Mouse (Mus musculus): ENCODE results near the gene B3gat3.
"Not testable (repeated sequence)": the region's sequence is repeated elsewhere in the genome, so short reads cannot be mapped to it uniquely, and the experiment has no call there.

The B3gat3 gene

DNA sequence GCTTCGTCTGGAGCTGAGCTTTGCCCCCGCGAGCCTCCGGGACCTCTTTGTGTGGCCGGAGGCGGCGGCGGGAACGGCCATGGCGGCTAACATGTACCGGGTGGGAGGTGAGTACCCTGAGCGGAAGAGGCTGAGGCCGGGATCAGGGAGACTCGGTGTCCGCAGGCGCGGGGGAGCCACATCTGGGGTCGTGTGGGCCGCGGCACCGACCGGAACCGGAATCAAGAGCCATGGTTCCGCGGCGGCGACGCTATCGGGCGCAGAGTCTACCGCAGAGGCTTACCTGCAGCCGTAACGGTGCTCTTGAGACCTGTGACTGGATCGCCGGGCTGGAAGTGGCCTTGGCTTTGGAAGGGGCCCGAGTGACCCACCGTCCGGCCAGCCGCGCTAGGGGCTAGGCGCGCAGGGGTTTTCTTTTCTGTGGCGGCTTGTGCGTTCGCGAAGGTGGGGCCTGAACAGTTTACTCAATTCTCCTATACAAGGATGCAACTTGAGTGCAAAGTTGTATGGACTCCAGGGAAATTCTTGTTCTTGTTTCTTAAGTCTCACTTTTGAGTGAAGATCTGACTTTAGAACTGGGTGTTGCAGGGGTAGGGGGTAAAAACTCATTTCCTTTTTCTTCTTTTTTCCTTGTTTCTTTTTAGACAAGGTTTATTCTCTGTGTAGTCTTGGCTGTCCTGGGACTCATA lies 22.2 kb downstream of the B3gat3 start:
- peak; percentile 65 for DNase-seq (ENCODE audit: low read depth)

DNA sequence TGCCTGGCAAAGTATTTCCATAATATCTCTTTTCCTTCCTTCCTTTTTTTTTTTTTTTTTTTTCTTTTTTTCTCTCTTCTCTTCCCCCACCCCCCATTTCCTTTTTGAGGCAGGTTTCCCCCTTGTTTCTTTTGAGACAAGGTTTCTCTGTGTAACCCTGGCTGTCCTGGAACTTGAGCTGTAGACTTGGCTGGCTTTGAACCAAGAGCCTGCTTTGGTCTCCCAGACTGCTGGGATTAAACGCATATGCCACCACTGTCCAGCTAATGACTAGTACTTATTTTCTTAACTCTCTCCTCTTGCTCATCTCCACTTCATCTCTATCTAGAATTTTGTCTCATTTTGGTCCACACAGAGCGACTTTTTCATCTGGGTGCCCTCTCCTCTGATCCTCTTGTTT lies 22.9 kb downstream of the B3gat3 start:
- DNase-seq (ENCODE audit: low read depth) = peak; percentile 28

DNA sequence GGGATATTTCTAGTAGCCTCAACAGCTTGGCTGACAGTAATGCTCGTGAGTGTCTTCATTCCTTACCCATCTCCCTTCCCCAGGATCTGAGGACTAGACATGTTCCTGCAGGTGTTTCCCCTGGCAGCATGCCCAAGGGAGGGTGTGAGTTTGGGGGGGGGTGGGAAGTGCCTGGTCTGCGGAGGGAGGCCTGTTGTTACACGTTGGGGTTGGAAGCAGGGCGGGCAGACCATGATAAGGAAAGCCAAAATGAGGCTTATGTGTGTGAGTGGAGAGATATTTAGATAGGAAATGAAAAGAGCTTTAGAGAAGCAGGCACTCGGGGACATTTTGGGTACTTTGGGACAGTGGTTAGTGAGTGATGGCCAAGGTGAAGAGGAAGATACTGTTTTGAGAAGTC lies 23.9 kb downstream of the B3gat3 start:
- DNase-seq (ENCODE audit: low read depth) = peak; percentile 91

DNA sequence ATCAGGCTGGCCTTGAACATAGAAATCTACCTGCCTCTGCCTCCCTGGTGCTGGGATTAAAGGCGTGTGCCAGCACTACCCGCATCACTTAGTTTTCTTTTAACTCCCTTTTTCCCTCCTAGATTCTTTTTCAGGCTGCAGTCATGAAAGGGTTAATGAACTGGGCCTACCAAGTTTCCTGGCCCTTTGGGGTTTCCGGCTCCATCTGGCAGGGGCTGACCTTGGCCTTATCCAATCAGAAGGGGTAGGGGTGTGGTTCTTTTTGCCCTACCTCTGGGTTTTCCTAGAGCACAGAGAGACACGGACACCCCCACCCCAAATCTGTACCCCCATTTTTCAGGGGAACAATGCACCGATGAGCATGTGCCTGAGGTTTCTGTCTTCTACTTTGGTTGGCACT lies 24.6 kb downstream of the B3gat3 start:
- peak; percentile 94 for DNase-seq (ENCODE audit: low read depth)

DNA sequence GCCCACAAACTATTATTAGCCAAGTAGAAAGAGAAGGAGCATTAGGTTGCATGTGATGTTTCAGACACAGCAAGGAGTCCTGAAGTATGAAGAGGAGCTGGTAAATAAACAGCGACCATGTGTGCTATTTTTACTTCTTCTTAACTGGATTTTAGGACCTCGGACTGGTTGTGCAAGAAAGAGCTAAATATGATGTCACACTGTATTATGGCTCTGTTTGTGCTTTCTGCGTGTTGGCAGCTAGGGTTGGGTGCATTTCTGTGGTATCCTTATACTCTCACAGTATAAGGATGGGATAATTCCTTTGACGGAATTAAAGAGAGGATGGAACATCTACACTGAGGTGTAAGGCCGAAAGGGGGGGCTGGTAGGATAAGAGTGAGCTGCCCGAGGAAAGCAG lies 25.1 kb downstream of the B3gat3 start:
- DNase-seq (ENCODE audit: low read depth) = no peak

DNA sequence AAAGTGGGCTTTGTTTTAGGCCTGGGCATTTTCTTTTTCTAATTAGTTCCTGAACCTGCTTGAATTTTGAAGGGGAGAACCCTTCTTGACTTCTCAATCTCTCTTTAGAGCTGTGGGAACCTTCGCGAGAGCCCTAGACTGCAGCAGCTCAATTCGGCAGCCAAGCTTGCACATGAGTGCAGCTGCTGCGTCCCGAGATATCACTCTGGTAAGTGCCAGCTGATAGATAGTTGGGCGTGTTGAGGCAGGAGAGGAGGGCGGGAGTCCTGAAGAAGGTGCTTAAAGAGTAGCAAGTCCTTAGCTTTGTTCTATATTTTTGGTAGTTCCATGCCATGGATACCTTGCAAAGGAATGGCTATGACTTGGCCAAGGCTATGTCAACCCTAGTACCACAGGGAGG lies 26.8 kb downstream of the B3gat3 start:
- DNase-seq (ENCODE audit: low read depth) = no peak

DNA sequence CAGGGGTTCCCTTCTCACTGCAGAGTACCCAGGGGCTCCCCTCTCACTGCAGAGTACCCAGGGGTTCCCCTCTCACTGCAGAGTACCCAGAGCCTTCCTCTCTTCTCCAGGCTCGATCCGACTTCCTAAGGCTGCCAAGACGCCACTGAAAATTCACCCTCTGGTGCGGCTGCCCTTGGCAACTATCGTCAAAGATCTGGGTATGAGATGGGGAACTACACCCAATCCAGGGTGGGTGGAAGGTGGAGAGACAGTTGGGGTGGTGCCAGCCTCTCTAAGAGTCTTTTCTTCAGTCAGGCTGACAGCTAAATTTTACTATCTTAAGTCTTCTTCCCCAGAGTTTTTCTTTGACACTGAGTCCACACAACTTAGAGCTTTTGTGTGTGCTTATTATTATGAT lies 30.0 kb downstream of the B3gat3 start:
- DNase-seq (ENCODE audit: low read depth) = no peak

DNA sequence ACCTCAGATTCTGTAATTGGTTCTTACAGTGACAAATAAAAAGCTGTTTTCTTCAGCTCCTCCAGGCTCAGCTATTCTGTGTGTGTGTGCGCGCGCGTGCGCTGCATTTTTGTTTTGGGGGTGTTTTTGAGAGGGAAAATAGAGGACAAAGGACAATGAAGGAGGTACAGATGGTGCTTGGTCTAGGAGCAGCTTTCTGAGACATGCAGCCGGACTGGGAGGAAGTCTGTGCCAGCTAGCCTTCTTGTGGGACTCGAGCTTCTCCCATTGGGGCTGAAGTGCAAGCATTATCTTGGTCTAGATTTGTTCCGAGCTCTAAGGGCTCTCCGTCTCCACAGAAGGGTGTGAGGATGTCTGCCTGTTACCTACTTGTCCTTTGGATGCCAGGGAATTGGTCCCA lies 32.1 kb downstream of the B3gat3 start:
- no peak for DNase-seq (ENCODE audit: low read depth)

DNA sequence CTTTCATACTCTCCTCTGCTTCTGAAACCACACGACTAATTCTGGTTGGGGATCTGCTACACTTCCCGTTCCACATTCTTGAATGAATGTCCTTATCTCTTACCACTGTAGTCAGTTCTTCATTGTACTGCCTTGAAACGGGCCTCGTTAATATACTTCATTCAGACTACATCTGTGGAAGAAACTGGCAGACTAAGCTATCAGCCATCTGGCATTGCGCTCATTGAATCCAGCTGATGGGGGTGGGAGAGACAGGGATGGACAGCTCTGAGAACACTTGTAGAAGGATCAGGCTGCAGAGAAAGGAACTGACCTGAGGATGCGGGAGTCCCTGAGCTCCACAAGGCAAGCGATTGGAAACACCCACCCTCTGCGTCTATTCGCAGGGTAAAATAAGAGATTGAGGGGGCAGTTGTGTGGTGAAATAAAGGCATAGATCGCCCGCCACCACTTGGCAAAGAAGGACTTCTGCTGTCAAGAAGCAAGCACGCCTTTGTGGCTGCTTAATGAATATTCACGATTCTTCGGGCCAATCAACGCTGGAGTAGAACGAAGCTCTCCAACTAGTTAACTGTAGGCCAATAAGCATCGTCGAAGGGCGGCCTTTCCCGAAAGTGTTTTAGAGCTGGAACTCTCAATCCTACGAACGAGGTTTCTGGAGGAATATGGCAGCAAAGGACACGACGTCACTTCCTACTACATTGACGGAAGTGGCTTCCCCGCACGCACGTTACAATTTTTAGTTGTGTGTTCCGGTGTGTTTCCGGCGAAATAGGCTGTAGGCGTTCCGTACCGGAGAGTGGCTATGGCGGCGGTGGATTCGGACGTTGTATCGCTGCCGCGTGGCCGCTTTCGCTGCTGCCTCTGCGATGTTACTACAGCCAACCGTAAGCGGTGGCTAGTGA lies 33.2 kb downstream of the B3gat3 start, which contains the start of gene Tut1:
Gene Tut1, plus strand, starts transcription at position 713 of the 905 bp plus-strand sequence.
- peak; percentile 99 for DNase-seq (ENCODE audit: low read depth)

DNA sequence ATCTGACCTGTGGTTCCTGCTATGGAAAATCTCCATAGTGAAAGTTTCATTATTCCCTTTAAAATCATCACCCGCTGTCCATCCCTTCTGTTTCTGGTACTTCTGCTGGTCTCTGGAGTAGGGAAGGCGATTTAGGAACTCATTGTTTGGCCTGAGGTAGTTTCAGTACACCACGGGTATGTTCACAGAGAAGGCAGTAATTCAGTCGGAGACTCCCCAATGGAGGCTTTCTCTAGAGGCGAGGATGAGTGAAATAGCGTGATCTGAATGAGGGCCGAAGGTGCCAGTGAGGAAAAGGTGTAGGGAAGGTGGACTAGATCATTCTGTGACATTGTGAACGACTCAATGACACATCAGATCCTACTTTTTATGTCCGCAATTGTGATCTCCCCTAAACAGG lies 34.0 kb downstream of the B3gat3 start:
- peak; percentile 39 for DNase-seq (ENCODE audit: low read depth)

DNA sequence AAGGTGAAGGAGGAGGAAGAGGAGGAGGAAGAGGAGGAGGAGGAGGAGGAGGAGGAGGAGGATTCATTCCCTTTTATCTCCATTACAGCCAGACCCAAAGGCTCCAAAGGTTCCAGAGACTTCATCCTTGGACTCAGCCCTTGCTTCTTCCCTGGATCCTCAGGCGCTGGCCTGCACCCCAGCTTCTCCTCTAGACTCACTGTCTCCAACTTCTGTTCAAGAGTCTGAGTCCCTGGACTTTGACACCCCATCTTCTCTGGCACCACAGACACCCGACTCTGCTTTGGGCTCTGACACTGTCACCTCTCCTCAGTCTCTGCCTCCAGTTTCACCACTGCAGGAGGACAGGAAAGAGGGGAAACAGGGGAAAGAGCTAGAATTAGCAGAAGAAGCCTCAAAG lies 42.1 kb downstream of the B3gat3 start:
- DNase-seq (ENCODE audit: low read depth) = no peak

DNA sequence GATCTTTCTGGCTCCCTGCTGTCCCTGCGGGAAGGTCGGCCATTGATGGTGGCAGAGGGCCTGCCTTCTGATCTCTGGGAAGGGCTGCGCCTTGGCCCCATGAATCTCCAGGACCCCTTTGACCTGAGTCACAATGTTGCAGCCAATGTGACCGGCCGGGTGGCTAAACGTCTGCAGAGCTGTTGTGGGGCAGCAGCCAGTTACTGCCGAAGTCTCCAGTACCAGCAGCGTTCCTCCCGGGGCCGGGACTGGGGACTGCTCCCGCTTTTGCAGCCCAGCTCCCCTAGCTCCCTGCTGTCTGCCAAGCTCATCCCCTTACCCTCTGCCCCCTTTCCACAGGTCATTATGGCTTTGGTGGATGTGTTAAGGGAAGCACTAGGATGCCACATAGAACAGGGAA lies 44.9 kb downstream of the B3gat3 start:
- no peak for DNase-seq (ENCODE audit: low read depth)

DNA sequence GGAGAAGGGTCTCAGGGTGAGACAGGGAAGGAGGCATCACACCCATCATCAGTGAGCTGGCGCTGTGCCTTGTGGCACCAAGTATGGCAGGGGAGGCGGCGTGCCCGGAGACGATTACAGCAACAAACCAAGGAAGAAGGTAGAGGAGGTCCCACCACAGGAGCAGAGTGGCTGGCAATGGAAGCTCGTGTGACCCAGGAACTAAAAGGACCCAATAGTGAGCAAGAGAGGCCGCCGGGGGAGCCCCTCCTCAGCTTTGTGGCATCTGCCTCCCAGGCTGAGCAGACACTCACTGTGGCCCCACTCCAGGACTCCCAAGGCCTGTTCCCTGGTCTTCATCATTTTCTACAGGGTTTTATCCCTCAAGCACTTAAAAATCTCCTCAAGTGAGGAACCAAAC lies 45.6 kb downstream of the B3gat3 start:
- no peak for DNase-seq (ENCODE audit: low read depth)

DNA sequence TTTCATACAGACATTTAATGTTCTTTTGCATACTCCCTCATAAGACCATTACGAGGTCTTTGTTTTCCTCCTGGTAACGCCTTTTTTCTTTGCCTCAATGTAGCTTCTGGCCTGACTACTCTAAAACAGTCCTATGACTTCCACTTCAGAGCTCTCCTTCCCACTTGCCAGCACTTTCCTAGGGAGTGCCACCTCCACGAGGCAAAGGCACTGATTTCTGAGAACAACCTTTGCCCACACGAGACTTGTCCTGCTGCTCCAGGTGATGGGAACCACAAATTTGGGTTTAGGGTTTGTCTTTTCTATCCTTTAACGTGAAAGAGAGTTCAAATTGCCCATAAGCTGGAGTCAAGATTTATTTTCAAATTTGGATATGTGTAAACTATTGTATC lies 46.0 kb downstream of the B3gat3 start:
- no peak for DNase-seq (ENCODE audit: low read depth)

DNA sequence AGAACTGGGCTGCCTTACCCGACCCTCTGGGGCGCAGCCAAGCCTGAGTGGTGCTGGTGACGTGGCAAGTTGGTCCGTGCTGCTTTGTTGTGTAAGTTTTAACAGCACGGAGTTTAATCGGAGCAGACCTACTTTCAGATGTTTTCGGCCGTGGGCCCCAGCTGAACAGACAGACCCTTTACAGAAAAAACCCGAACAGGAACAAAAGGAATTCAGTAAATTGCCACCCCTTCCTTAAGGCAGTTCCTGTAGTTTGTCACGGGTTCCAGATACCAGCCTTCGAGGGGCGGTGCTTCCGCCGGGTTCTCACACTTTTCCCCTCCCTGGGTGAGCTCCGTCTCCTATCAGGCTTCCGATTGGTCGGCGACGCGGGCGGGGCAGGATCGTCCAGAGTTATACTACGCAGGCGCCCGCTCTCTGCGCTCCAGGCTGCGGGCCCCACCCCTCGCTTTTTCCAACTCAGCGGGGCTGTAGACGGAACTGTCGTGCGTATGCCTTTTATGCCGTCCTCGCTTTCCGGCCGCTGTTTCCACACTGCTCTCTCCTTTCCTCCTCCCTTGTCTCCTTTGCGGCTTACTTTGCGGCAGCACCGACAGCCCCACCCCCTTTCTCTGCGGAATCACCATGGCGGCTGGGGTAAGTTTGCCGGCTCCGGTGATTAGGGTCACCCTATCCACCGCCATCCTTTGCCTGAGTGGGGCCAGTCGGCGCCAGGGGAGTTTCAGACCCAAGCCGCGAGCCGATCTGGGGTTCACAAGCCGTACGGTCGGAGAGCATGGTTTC lies 46.6 kb downstream of the B3gat3 start, which contains the start of gene Eef1g:
Gene Eef1g, plus strand, starts transcription at position 452 of the 783 bp plus-strand sequence.
- peak; percentile 100 for DNase-seq (ENCODE audit: low read depth)

DNA sequence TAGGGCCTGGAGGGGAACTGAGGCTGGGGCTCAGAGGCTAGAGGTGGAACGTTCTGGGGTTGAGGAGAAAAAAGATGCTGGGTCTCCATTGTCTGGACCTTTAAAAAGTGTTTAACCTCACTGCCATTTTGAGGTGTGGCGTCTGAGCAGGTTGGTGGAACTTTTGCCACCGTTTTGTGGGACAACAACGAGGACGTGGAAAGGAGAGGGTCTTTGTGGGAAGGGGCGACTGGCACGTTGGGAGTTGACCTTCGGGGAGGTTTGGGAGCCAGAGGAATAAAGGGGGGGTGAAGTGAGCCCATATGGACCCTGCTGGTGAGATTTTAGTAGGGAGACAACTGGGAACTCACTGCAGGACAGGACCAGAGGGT lies 47.2 kb downstream of the B3gat3 start:
- DNase-seq (ENCODE audit: low read depth) = peak; percentile 28

DNA sequence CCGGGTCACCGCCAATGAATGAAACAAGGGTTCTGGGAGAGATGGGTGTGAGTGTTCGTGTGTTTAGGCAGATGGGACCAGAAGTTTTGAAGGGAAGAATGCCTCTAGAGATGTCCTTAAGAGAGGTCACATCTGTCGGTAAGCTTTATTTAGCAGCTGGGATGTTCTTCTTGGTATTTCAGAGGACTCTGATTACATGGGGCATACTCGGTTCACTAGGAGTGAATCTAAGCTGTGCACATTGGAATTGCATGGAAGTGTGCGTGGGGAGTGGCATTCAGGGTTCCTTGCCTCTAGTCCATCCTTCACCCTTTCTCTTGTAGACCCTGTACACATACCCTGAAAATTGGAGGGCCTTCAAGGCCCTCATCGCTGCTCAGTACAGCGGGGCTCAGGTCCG lies 47.7 kb downstream of the B3gat3 start:
- DNase-seq (ENCODE audit: low read depth) = no peak

DNA sequence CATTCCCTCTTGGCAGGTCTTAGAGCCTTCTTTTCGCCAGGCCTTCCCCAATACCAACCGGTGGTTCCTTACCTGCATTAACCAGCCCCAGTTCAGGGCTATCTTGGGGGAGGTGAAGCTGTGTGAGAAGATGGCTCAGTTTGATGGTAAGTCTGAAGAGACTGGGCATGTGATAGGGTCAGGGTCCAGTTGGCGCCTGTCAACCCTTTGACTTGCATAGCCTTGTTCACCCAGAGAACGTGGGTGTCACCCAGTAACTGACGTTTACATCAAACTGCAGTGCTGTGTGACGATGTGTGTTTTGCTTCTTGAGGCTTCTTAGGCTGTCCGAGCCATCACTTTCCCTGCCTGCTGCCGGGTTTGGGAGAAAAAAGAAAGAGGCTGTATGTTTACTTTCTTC lies 52.3 kb downstream of the B3gat3 start:
- DNase-seq (ENCODE audit: low read depth) = not testable (repeated sequence)

DNA sequence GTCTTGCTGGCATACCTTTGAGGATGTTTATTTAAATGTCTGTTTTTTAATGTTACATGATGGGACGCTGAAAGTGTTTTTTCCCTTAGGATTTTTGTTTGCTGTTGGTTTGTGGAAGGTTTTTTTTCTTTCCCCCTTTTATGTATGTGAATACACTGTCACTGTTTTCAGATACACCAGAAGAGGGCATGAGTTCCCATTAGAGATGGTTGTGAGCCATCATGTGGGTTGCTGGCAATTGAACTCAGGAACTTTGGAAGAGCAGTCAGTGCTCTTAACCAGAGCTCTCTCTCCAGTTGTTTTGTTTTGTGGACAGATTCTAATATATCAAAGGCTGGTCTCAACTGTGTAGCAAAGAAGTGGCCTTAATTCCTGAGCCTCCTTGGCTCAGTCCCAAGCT lies 54.5 kb downstream of the B3gat3 start:
- DNase-seq (ENCODE audit: low read depth) = peak; percentile 36

DNA sequence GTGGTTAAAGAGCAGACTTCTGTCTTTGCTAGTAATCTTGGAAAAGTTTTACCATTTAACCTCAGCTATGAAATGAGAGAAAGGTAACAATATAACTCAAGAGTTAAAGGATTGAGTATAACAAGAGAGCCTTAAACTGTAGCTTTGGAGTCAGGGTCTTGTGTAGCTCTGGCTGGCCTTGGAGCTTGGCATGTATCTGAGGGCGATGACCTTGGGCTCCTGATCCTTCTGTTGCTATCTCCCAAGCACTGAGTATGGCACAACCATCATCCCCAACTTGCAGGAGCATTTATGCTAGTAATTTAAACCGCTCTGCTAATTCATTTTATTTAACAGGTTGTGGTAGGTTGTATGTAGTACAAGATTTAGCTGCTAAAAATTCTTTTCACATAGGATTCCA lies 55.3 kb downstream of the B3gat3 start:
- DNase-seq (ENCODE audit: low read depth) = no peak

DNA sequence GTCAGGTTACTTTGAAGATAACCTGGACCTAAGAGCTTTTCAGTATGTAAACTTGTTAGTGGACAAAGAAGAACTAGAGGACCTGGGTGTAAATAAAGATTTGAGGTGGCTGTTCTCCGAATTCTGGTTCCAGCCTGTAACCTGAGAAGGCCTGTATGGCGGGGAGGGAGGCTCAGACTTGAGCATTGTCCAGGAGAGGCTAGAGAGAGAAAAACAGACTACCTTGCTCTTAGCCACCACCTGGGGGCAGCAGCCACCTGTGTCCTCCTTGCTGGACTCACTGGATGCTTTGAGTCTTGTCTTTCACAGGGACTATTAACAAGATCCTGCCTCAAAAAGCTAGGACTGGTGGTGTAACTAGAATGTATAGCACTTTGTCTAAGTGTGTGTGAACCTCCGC lies 56.4 kb downstream of the B3gat3 start:
- peak; percentile 84 for DNase-seq (ENCODE audit: low read depth)
